Comparison of ENCODE assay signal across 23 mouse cellular contexts in the genomic region with DNA sequence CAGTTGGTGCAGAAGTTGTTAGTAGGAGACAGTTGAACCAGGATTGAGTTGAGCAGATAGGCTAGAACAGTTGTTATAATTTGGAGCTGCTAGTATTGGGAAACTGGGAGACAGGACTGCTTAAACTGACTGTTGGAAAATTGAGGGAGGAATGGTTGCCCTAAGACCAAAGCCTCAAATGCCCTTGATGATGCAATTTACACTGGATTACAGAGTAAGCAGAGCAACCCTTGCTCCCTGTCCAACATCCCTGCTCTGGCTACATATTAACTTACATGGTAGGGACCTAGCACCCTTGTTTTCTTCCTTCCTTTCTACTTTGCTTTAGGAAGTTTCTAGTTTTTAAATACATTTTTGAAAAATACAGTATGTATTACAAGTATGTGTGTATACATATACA. TPM values are rescaled to one million over a fixed set of nuclear protein-coding genes. Genes with fewer than 3 reads are reported as not detected.
DNase-seq lines count a peak whose midpoint lies in the region; ATAC-seq and TF ChIP-seq lines count a peak whose summit lies in the region.
"Had no signal": no experiment of that assay in that cellular context is flagged by ENCODE, and none has a peak within 500 bp of the region (broad histone marks: within the 10 kb centered on the region; RNA-seq: fewer than 3 reads in every experiment).

No protein-coding gene starts in this region.

- H3K27ac ChIP-seq in kidney, embryonic 14.5 days (ENCODE audit: low read depth, low read length), result no peak overlapping the region
- peak overlapping the region; percentile 31; the same call in 1 of the 2 replicates for H3K27ac ChIP-seq in kidney, embryonic 16.5 days (ENCODE audit: low read length)
- H3K27ac ChIP-seq in liver, embryonic 12.5 days, result peak overlapping the region; percentile 54; the same call in 1 of the 2 replicates
- no peak overlapping the region for H3K27ac ChIP-seq in stomach, postnatal 0 days (replicated peaks)
- H3K27ac ChIP-seq: embryonic facial prominence, embryonic 12.5 days; heart, adult 2 months; hindbrain, embryonic 12.5 days; limb, embryonic 10.5 days; lung, embryonic 15.5 days; midbrain, embryonic 12.5 days had no signal

- TF ChIP-seq EP300 in stomach, postnatal 0 days (optimal IDR thresholded peaks at IDR 0.05), result no peak

- no peak for ATAC-seq in kidney, embryonic 14.5 days (ENCODE audit: low FRiP score, low TSS enrichment)
- peak; percentile 85 for ATAC-seq in kidney, embryonic 16.5 days (ENCODE audit: low FRiP score, low TSS enrichment)
- peak; percentile 78 for ATAC-seq in liver, embryonic 12.5 days
- ATAC-seq in stomach, postnatal 0 days (ENCODE audit: low FRiP score, low TSS enrichment), result peak; percentile 73; the same call in 1 of the 2 replicates
- ATAC-seq in erythroid progenitor cell, adult 5-6 weeks (replicated peaks; ENCODE audit: low FRiP score, poor library complexity, severe bottlenecking), result no peak
- ATAC-seq: forebrain, embryonic 16.5 days had no signal

- H3K9me3 ChIP-seq in kidney, embryonic 14.5 days (ENCODE audit: control insufficient read depth, low read length), result no peaks in the 10 kb centered on the region
- no peaks in the 10 kb centered on the region for H3K9me3 ChIP-seq in kidney, embryonic 16.5 days (ENCODE audit: low read length)
- H3K9me3 ChIP-seq in liver, embryonic 12.5 days (replicated peaks), result no peaks in the 10 kb centered on the region
- no peaks in the 10 kb centered on the region for H3K9me3 ChIP-seq in stomach, postnatal 0 days (ENCODE audit: control insufficient read depth, low read length)
- H3K9me3 ChIP-seq: embryonic facial prominence, embryonic 12.5 days; hindbrain, embryonic 12.5 days; limb, embryonic 10.5 days; lung, embryonic 15.5 days; midbrain, embryonic 12.5 days had no signal

- TF ChIP-seq POLR2A in lung, adult 2 months (IDR thresholded peaks at IDR 0.05; ENCODE audit: borderline replicate concordance, extremely low read depth, low read depth, low read length), result no peak

- no peak overlapping the region for H3K4me3 ChIP-seq in kidney, embryonic 14.5 days (ENCODE audit: low read length)
- H3K4me3 ChIP-seq in kidney, embryonic 16.5 days (ENCODE audit: low read length), result no peak overlapping the region
- no peak overlapping the region for H3K4me3 ChIP-seq in liver, embryonic 12.5 days
- H3K4me3 ChIP-seq in stomach, postnatal 0 days (ENCODE audit: low read depth, low read length), result no peak overlapping the region
- H3K4me3 ChIP-seq in lung, adult 2 months (replicated peaks; ENCODE audit: extremely low read depth, low read depth, low read length), result no peak overlapping the region
- H3K4me3 ChIP-seq: embryonic facial prominence, embryonic 12.5 days; heart, adult 2 months; hindbrain, embryonic 12.5 days; limb, embryonic 10.5 days; lung, embryonic 15.5 days; midbrain, embryonic 12.5 days had no signal

- H3K27me3 ChIP-seq in kidney, embryonic 14.5 days (ENCODE audit: control insufficient read depth, insufficient read depth, low read length), result no peaks in the 10 kb centered on the region
- H3K27me3 ChIP-seq in kidney, embryonic 16.5 days (ENCODE audit: insufficient read depth, low read length), result no peaks in the 10 kb centered on the region; the same call in 1 of the 2 replicates
- H3K27me3 ChIP-seq in liver, embryonic 12.5 days (replicated peaks), result no peaks in the 10 kb centered on the region
- H3K27me3 ChIP-seq in stomach, postnatal 0 days (ENCODE audit: control insufficient read depth, insufficient read depth, low read length), result no peaks in the 10 kb centered on the region
- H3K27me3 ChIP-seq: embryonic facial prominence, embryonic 12.5 days; hindbrain, embryonic 12.5 days; lung, embryonic 15.5 days; midbrain, embryonic 12.5 days had no signal

- no peak overlapping the region for H3K4me2 ChIP-seq in kidney, embryonic 14.5 days (replicated peaks; ENCODE audit: low read depth, low read length)
- no peak overlapping the region for H3K4me2 ChIP-seq in kidney, embryonic 16.5 days (replicated peaks; ENCODE audit: low read depth, low read length)
- no peak overlapping the region for H3K4me2 ChIP-seq in liver, embryonic 12.5 days
- no peak overlapping the region for H3K4me2 ChIP-seq in stomach, postnatal 0 days (replicated peaks; ENCODE audit: low read depth)
- H3K4me2 ChIP-seq: embryonic facial prominence, embryonic 12.5 days; hindbrain, embryonic 12.5 days; lung, embryonic 15.5 days; midbrain, embryonic 12.5 days had no signal

- intact Hi-C loops in gastrocnemius, postnatal 36 days (cut with DNase I), result no loop called here

- H3K36me3 ChIP-seq in kidney, embryonic 14.5 days (ENCODE audit: control insufficient read depth, insufficient read depth, low read length), result no peaks in the 10 kb centered on the region
- H3K36me3 ChIP-seq in kidney, embryonic 16.5 days (ENCODE audit: insufficient read depth, low read length), result no peaks in the 10 kb centered on the region
- no peaks in the 10 kb centered on the region for H3K36me3 ChIP-seq in liver, embryonic 12.5 days
- no peaks in the 10 kb centered on the region for H3K36me3 ChIP-seq in stomach, postnatal 0 days (ENCODE audit: control insufficient read depth, insufficient read depth, low read length)
- H3K36me3 ChIP-seq: embryonic facial prominence, embryonic 12.5 days; hindbrain, embryonic 12.5 days; limb, embryonic 10.5 days; lung, embryonic 15.5 days; midbrain, embryonic 12.5 days had no signal

- no peaks in the 10 kb centered on the region for H3K4me1 ChIP-seq in kidney, embryonic 14.5 days (ENCODE audit: control insufficient read depth, insufficient read depth, low read length)
- no peaks in the 10 kb centered on the region for H3K4me1 ChIP-seq in kidney, embryonic 16.5 days (ENCODE audit: insufficient read depth, low read length)
- H3K4me1 ChIP-seq in liver, embryonic 12.5 days, result peaks cover 11% of the 10 kb centered on the region
- no peaks in the 10 kb centered on the region for H3K4me1 ChIP-seq in stomach, postnatal 0 days (replicated peaks; ENCODE audit: control insufficient read depth, insufficient read depth)
- H3K4me1 ChIP-seq in lung, adult 2 months (ENCODE audit: control insufficient read depth, insufficient read depth, low read length), result no peaks in the 10 kb centered on the region
- H3K4me1 ChIP-seq: embryonic facial prominence, embryonic 12.5 days; hindbrain, embryonic 12.5 days; lung, embryonic 15.5 days had no signal

- DNase-seq in kidney, adult 11 months, result peak; percentile 80
- DNase-seq in stomach, postnatal 0 days (ENCODE audit: low spot score), result no peak
- DNase-seq in lung, adult 2 months, result no peak
- no peak for DNase-seq in gastrocnemius, postnatal 36 days
- DNase-seq: adrenal gland, adult 8-10 months; cerebellum, adult 11-12 months; heart, adult 2 months; right cerebral cortex, postnatal 14 days had no signal

- H3K9ac ChIP-seq in kidney, embryonic 14.5 days (ENCODE audit: low read depth, low read length), result no peak overlapping the region
- H3K9ac ChIP-seq in kidney, embryonic 16.5 days (replicated peaks; ENCODE audit: low read length), result no peak overlapping the region
- H3K9ac ChIP-seq in liver, embryonic 12.5 days, result no peak overlapping the region
- no peak overlapping the region for H3K9ac ChIP-seq in stomach, postnatal 0 days (ENCODE audit: low read length)
- H3K9ac ChIP-seq: embryonic facial prominence, embryonic 12.5 days; hindbrain, embryonic 12.5 days; lung, embryonic 15.5 days; midbrain, embryonic 12.5 days had no signal

- TF ChIP-seq CTCF in stomach, postnatal 0 days (IDR thresholded peaks at IDR 0.05; ENCODE audit: low read depth), result no peak
- no peak for TF ChIP-seq CTCF in lung, adult 2 months (IDR thresholded peaks at IDR 0.05; ENCODE audit: insufficient read depth, low read length)

RNA-seq across cellular contexts. Expression of a gene that starts 11.7 kb away (rescaled TPM):
- polyA plus RNA-seq in kidney, embryonic 14.5 days (2014; fragmentation: Nextera tagmentation; extraction: Ambion mirVana), result not detected in 2 replicates
- polyA plus RNA-seq in kidney, embryonic 16.5 days (2015; fragmentation: Nextera tagmentation; extraction: Ambion mirVana), result 0.80 and 1.0 TPM in 2 replicates
- 0.18 and 0.37 TPM in 2 replicates for polyA plus RNA-seq in liver, embryonic 12.5 days (2016; fragmentation: Nextera tagmentation; extraction: Ambion mirVana)
- 1.4 and 2.6 TPM in 2 replicates for polyA plus RNA-seq in stomach, postnatal 0 days (2015; fragmentation: Nextera tagmentation; extraction: Ambion mirVana)
- polyA plus RNA-seq in lung, adult 2 months (2012; rRNA removed), result 0.29 TPM in 1 of 2 replicates, not detected in the other
- total RNA-seq in erythroid progenitor cell, adult 5-6 weeks (2015; ENCODE audit: low replicate concordance), result not detected in 2 replicates
- total RNA-seq in erythroid progenitor cell, adult 5-6 weeks (2017; ENCODE audit: low replicate concordance), result not detected in 2 replicates
- not detected for total RNA-seq in gastrocnemius, postnatal 36 days (2021)
- total RNA-seq: gastrocnemius, adult 18-20 months; heart, adult 2 months; MEL had no signal
- polyA plus RNA-seq: embryonic facial prominence, embryonic 12.5 days; forebrain, embryonic 16.5 days; heart, adult 2 months; heart, embryonic 16.5 days; hindbrain, embryonic 12.5 days; limb, embryonic 10.5 days; lung, embryonic 15.5 days; midbrain, embryonic 12.5 days; neural tube, embryonic 14.5 days had no signal

RNA-seq across cellular contexts. Expression of a gene that starts 20.9 kb away (rescaled TPM):
- 0.16 TPM in 1 of 2 replicates, not detected in the other for polyA plus RNA-seq in kidney, embryonic 14.5 days (2014; fragmentation: Nextera tagmentation; extraction: Ambion mirVana)
- 0.12 and 0.22 TPM in 2 replicates for polyA plus RNA-seq in kidney, embryonic 16.5 days (2015; fragmentation: Nextera tagmentation; extraction: Ambion mirVana)
- polyA plus RNA-seq in liver, embryonic 12.5 days (2016; fragmentation: Nextera tagmentation; extraction: Ambion mirVana), result 0.21 and 0.37 TPM in 2 replicates
- not detected in 2 replicates for polyA plus RNA-seq in stomach, postnatal 0 days (2015; fragmentation: Nextera tagmentation; extraction: Ambion mirVana)
- polyA plus RNA-seq in lung, adult 2 months (2012; rRNA removed), result 0.06 TPM in 1 of 2 replicates, not detected in the other
- total RNA-seq in erythroid progenitor cell, adult 5-6 weeks (2015; ENCODE audit: low replicate concordance), result 2.9 TPM in 1 of 2 replicates, not detected in the other
- 0.51 and 1.8 TPM in 2 replicates for total RNA-seq in erythroid progenitor cell, adult 5-6 weeks (2017; ENCODE audit: low replicate concordance)
- total RNA-seq in gastrocnemius, postnatal 36 days (2021), result under 1 TPM in 1 of 2 experiments, not detected in 1; 0.28 TPM
- total RNA-seq: common myeloid progenitor, adult 5-6 weeks; MEL had no signal
- polyA plus RNA-seq: heart, adult 2 months; lung, embryonic 15.5 days; neural tube, embryonic 14.5 days had no signal

RNA-seq across cellular contexts. Expression of a gene that starts 35.5 kb away (rescaled TPM):
- polyA plus RNA-seq in kidney, embryonic 14.5 days (2014; fragmentation: Nextera tagmentation; extraction: Ambion mirVana), result 86.6 and 90.7 TPM in 2 replicates
- polyA plus RNA-seq in kidney, embryonic 16.5 days (2015; fragmentation: Nextera tagmentation; extraction: Ambion mirVana), result 91.4 and 95.7 TPM in 2 replicates
- polyA plus RNA-seq in liver, embryonic 12.5 days (2016; fragmentation: Nextera tagmentation; extraction: Ambion mirVana), result 65.8 and 67.3 TPM in 2 replicates
- 58.5 and 61.0 TPM in 2 replicates for polyA plus RNA-seq in stomach, postnatal 0 days (2015; fragmentation: Nextera tagmentation; extraction: Ambion mirVana)
- 2.3 and 4.5 TPM in 2 replicates for polyA plus RNA-seq in lung, adult 2 months (2012; rRNA removed)
- 22.2 and 27.0 TPM in 2 replicates for total RNA-seq in erythroid progenitor cell, adult 5-6 weeks (2015; ENCODE audit: low replicate concordance)
- 9.5 and 13.5 TPM in 2 replicates for total RNA-seq in erythroid progenitor cell, adult 5-6 weeks (2017; ENCODE audit: low replicate concordance)
- 10 to 100 TPM; 29.1 to 30.7 TPM for total RNA-seq in gastrocnemius, postnatal 36 days (2021)

RNA-seq across cellular contexts. Expression of a gene that starts 35.5 kb away (rescaled TPM):
- 5.9 and 10.4 TPM in 2 replicates for polyA plus RNA-seq in kidney, embryonic 14.5 days (2014; fragmentation: Nextera tagmentation; extraction: Ambion mirVana)
- 11.1 and 13.0 TPM in 2 replicates for polyA plus RNA-seq in kidney, embryonic 16.5 days (2015; fragmentation: Nextera tagmentation; extraction: Ambion mirVana)
- 4.3 and 4.6 TPM in 2 replicates for polyA plus RNA-seq in liver, embryonic 12.5 days (2016; fragmentation: Nextera tagmentation; extraction: Ambion mirVana)
- polyA plus RNA-seq in stomach, postnatal 0 days (2015; fragmentation: Nextera tagmentation; extraction: Ambion mirVana), result 1.9 and 2.1 TPM in 2 replicates
- polyA plus RNA-seq in lung, adult 2 months (2012; rRNA removed), result 1.0 and 1.1 TPM in 2 replicates
- 1.1 TPM in 1 of 2 replicates, not detected in the other for total RNA-seq in erythroid progenitor cell, adult 5-6 weeks (2015; ENCODE audit: low replicate concordance)
- 0.98 and 3.6 TPM in 2 replicates for total RNA-seq in erythroid progenitor cell, adult 5-6 weeks (2017; ENCODE audit: low replicate concordance)
- total RNA-seq in gastrocnemius, postnatal 36 days (2021), result 1 to 10 TPM; 2.8 to 3.1 TPM

Comparison
In these comparisons a context has a peak if more than half of its experiments do, and no peak if none do; other contexts are left out.
1. ATAC-seq: peak in kidney, embryonic 16.5 days (single experiment), liver, embryonic 12.5 days (single experiment) and stomach, postnatal 0 days (single experiment); none in kidney, embryonic 14.5 days (single experiment) and erythroid progenitor cell, adult 5-6 weeks (single experiment).
2. H3K27ac ChIP-seq: peak in kidney, embryonic 16.5 days (single experiment) and liver, embryonic 12.5 days (single experiment); none in kidney, embryonic 14.5 days (single experiment) and stomach, postnatal 0 days (single experiment).
3. RNA of a gene that starts 35.5 kb away (polyA plus RNA-seq): 91.4 to 95.7 TPM in kidney, embryonic 16.5 days, 86.6 to 90.7 TPM in kidney, embryonic 14.5 days, 65.8 to 67.3 TPM in liver, embryonic 12.5 days and 58.5 to 61.0 TPM in stomach, postnatal 0 days; 2.3 to 4.5 TPM in lung, adult 2 months; every median in the first group is over 10 times any median in the second.